Mouse (Mus musculus) hematopoietic stem cell, adult 5-6 weeks (primary cell): ENCODE data around the gene Lbr. TPM values are rescaled to one million over a fixed set of nuclear protein-coding genes. Genes with fewer than 3 reads are reported as not detected.

Experiments used
- ATAC-seq, 2 experiments: fragments of 125-278 bp in 1 of 2; replicated peaks in 1 of 2; 2 replicates each; pipeline ENCODE4 v1.8.0; 2016 to 2017; ENCODE audit warnings: inconsistent platforms in 2 of 2, mild to moderate bottlenecking in 2 of 2, moderate number of reproducible peaks in 2 of 2, low read depth in 1 of 2, moderate TSS enrichment in 1 of 2; ENCODE audit not compliant: low FRiP score in 2 of 2, poor library complexity in 2 of 2, severe bottlenecking in 2 of 2, insufficient read depth in 1 of 2, low TSS enrichment in 1 of 2
- total RNA-seq: library from RNA; stranded (forward); fragments of 172-1452, 232-1000 nt; gene quantifications from 2 replicates; pipeline ENCODE4 v1.2.3, GENCODE M21; 2017

Gene Lbr
- total RNA-seq, 1 experiment from 2014 or later, result 198 TPM

DNA sequence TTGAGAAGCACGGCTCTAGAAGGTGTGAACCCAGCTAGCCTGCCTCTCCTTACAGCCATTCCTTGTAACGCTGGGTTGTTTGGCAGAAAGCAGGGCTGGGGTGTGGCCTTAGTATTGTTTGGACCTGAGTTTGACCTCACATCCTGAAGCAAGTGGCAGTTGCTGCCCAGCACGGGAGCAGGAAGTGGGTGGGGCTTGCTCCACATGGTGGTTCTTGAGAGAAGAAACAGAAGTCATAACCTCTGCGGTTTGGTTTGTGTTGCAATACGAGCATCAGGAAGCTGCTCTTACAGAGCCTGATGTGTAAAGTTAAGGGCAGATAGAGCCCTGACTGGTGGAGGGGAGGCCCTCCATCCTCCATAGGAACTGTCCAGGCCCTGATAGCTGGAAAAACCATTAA lies 17.8 kb upstream of the Lbr start:
- peak; percentile 99 for ATAC-seq

DNA sequence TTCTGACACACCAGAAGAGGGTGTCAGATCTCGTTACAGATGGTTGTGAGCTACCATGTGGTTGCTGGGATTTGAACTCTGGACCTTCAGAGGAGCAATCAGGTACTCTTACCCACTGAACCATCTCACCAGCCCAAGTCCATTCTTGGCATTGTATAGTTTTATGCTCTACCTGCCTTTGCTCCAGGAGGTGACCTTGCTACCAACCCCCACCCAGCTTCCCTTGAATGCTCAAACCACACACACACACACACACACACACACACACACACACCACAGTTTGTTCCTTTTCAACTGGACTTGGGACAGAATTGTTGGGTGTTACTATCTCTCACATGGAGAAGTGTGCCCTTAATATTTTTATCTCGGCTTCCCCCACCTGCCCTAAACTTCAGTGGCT lies 13.5 kb upstream of the Lbr start:
- ATAC-seq, result no peak

DNA sequence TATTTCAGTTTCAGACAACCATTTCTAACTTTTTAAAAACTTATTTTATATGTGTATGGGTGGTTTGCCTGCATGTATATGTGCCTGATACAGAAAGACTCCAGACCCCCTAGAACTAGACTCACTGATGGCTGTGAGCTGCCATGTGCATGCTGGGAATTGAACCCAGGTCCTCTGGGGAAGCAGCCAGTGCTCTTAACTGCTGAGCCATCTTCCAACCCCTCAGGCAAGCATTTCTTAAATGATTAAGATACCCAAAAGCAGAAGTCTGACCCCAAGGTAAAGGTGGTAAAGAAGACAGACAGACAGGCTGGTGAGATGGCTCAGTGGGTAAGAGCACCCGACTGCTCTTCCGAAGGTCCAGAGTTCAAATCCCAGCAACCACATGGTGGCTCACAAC lies 12.0 kb upstream of the Lbr start:
- no peak for ATAC-seq

DNA sequence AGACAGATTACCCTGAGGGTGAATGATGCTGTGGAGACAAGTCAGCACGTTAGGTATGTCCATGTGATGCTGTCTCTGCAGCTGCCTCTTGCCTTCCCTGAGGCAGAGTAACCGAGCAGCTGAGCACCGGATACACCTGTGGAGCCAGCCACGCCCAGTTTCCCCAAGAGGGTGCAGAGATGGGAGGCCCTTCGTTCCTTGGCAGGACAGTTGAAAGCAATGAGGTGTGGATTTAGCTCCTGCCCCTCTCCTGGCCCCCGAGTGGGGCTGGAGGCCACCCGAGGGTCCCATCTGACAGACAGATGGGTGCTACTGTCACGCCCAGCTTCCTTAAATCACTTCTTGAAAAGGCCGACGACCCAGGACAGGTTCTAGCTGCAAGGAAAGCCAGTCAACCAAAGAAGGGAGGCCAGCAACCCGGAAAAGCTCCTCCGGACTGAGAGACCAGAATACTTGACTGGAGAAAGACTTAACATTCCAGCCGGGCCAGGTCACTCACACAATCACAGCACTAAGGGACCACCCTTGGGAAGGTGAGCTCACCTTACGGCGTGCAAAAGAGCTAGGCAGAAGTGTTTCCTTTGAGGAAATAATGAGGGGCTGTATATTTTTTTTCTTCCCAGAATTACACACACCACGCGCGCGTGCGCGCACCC lies 10.4 kb upstream of the Lbr start:
- ATAC-seq, result peak; percentile 90 to 94

DNA sequence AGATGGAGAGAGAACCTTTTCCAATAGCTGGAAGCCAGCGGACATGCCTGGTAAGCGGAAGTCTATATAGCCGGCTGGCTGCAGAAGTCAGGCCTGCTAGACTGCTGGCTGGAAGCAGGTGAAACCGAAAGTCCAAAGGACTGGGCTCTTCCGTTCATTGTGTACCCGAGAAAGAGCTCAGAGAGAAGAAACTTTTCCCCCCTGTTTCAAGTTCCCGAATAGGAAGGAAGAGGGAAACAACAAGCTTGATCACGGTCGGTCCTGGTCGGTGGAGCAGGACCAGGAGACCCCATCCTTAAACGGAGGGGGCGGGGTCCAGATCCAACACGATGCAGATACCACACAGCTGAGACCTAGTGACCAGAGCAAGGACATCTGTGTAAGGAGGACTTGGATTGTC lies 9.6 kb upstream of the Lbr start:
- ATAC-seq, result peak; percentile 63 to 73

DNA sequence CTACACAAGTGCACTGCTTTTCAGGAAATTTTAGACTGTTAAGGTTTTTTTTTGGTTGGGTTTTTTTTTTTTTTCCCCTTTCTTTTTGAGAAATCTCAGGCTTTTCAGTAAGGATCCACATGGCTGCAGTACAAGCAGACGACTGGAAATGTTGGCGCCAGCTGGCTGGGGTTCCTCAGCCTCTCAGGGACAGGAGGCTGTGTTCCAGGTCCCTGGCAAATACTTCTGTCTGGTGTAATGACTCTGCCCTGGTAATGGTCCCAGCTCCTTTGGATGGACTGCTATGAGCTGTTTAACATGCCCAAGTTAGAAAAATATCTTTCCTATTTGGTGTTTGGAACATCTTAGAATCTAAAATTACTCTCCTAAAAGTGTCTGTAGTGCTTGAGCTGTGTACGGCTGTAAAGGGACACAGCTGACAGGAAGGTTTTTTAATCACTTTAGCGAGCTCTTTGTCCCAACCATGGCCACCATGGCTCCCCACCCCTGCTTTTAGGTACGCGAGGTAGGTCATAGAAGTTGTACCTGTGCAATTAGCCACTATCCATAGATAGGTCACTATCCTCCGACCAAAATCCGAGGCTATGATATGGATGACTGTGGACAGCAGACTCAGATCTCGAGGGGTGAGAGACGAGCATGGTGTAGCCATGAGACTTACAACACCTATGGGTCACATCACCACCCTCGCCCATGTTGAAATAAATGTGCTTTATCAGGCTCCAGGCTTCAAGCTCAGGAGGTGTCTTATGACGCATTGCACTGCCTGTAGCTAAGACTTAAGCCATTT lies 8.9 kb upstream of the Lbr start:
- ATAC-seq, result 0 out of 4 replicates have a peak, but pooled peaks of 1 of the 2 experiments have one; percentile 5

DNA sequence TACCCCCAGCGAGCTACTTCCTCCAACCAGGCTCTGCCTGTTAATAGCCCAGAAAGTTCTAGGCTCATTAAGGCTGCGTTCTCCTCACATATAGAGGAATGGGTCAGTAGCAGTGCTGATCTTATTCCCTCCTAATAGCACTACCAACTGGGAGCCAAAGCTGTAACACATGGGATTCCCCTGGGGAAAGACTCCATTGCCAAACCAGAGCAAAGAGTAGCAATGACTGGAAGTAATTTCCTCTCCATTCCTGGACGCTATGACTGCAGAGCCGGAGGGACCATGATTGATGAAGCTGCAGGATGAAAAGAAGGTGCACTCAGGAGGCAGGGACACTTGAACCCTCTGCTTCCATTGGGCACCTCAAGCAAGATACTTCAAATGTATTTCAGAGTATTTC lies 7.6 kb upstream of the Lbr start:
- no peak for ATAC-seq

DNA sequence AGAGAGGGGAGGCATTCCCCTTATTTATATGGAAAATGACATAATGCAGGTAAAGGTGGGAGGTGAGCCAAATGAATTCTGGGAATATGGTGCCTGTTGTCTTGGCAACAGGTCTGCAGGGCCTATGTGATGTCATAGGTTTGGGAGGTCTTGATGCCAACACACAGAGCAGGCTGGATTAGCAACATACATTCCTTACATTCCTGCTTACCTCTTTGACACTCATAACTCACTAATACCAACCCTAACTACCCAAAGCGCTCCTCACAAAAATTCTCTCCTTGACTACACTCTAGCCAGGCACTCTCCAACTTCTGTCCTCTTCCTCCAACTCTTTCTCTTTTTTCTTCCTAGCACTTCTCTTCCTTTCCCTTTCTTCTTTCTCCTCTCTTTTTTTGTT lies 5.4 kb upstream of the Lbr start:
- no peak for ATAC-seq

DNA sequence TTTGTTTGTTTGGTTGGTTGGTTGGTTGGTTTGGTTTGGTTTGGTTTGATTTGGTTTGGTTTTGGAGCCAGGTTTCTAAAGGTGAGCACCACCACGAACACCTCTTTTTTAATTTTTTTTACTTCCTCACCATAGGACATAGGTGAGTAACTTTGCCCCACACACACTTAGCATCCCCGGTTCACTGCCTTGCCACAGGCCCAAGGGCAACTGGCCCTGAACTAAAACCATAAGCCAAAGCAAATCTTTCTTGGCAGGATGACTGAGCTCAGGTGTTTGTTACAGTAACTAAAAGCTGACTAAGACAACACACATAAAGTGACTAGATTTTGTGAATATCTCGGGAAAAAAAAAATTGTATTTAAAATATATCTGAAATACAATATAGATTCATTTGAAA lies 4.5 kb upstream of the Lbr start:
- ATAC-seq, result no peak

DNA sequence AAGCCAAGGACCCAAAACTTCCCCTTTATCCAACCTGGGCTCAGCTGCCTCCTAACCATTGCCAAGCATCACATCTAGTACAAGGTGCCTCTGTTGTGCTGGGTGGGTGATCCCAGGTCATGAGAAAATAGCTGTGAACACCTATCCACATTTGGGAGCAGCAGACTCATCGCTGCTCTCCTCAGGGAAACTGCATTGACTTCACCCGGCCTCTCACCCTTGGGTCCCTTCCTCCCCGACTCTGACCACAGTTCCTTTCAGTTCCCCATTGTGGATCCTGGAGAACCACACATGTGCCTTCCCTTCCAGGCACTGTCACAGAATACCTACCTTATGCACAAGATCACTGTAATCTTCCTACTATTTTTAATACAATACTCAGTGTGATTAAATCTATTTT lies 2.9 kb upstream of the Lbr start:
- no peak for ATAC-seq

DNA sequence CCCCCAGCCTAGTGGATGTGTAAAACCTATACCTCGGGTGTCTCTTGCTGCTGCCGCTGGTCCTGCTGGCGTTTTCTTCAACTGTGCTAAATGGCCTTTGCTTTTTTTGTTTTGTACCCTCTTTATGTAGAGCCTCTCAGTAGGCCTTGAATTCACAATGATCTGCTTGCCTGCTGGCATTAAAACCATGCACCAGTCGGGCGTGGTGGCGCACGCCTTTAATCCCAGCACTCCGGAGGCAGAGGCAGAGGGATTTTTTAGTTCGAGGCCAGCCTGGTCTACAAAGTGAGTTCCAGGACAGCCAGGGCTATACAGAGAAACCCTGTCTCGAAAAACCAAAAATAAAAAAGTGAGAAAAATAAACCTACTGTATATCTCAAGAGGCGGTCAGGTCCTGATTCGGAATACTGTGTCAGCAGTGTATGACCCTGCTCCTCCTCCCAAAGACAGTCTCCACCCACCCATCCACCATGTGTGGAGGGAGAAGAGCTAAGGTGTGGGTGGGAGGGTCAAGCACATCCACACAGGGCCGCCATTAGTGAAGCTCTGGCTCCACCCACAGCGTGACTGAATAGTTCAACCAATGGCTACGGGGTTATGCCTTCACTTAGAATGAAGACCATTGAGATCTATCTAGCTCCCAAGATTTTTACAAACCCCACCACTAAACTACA lies 2.2 kb upstream of the Lbr start:
- no peak for ATAC-seq

DNA sequence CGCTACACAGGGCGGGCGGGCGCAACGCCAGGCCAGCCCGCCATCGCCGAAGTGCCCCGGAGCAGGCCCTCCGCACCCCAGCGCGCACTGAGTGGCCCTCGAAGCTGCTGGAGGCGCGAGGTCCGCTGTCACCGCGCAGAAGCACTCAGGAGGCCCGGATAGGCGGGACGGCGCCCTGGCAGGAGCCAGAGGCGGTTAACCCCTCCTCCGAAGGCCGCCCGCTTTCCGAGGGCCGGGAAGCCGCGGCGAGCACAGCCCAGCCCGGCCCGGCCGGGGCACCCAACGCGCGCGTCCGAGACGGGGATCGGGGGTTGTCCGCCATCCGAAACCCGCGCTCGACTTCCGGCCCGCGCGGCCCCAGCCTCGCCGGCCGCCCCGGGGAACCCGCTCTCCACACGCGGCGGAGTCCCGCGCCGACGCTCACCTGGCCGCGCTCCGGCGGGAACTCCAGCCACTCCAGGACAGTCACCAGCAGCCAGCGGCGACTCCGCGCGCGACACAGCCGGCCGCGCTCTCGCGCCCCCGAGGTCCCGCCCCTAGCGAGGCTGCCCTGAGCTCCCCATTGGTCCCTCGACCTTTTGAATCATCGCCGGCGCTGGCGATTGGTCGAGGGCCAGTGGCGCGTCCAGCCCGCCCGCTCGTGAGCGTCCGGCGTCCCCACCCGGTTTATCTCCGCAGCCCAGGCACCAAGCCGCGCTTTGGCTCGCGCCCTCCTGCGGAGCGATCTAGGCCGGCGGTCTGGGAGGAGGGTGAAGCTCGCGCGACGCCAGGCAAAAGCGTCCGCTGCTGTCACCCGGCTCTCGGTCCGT lies 778 bp downstream of the Lbr start:
- ATAC-seq, result peak; percentile 90 to 94

DNA sequence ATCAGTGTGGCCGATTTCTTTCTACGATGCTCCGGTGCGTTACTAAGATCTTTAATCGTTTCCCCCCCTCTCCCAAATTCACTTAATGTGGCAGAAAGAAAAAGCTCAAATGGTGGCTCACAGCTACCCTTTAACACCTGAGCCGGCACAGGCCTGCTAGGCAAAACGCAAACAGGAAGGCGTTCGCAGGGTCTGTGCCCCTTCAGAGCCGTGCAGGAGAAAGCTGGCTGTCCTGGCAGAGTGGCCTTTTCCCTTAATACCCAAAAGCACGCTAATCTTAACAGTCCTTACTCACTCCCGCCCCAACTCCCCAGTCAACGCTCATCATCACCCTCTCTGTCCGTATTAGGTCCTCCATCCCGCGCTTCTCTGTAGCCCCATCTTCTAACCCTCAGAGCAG lies 1.4 kb downstream of the Lbr start:
- no peak for ATAC-seq

DNA sequence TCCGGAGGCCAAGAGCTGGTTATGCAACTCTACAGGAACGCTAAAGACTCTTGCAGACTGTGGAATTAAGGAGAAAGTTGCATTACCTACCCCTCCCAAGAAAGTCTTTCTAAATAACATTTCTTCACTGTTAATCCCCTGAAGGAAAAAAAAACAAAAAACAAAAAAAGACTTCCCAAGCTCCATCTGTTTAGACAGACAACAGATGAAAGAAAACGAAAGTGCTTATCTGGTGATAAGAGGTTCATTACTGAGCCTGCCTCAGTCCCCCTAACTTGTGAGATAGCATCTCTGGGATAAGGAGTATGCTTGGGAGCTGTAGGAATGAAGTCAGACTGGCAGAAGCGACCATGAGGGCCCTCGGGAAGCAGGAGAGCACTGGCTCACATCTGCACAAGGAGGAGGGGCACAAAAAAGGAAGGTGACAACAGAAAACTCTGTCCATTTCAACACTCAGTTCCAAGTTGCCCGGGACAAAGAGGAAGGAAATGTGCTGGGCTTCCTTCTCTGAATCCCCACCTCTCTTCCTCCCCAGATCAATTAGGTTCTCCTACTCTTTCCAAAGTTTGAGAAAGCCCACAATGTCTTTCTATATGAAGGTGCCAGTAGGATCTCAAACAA lies 3.0 kb downstream of the Lbr start:
- peak in 1 of 2 experiments; percentile 13; a peak in 1 of 4 replicates for ATAC-seq

DNA sequence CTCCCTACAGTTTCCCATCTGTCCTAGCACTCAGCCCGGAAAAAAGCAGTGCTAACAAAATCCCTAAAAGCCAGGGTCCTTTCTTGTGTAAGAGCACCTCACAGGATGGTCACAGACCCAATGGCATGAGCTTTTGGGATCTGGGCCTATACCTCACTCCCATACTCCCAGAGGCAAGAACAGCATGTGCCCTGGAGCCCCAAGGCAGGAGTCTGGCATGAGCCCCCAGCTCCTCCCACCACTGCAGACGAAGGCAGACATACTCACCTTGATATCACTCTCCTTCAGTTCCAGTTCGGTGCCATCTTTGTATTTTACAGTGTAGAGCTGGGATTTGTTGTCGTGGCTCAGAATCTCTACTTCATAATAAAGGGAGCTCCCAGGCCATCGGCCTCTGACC lies 4.7 kb downstream of the Lbr start:
- ATAC-seq, result no peak

DNA sequence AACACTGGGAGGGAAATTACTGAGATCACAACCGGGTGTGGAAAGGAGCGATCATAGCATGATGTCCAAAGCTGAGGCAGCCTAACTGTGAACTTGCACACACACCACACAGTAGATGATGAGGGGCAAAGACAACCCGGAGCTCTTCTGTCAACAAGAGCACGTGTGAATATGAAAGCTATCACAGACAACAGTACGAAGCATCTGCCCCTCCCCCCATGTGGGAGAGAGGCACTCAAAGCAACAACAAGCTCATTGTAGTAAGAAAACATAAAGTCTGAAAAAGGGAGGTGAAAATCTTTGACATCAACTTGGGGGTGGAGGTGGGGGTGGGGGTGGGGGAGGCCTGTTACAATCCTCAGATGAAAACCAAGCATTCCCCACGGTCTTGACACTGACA lies 9.7 kb downstream of the Lbr start:
- ATAC-seq, result no peak

DNA sequence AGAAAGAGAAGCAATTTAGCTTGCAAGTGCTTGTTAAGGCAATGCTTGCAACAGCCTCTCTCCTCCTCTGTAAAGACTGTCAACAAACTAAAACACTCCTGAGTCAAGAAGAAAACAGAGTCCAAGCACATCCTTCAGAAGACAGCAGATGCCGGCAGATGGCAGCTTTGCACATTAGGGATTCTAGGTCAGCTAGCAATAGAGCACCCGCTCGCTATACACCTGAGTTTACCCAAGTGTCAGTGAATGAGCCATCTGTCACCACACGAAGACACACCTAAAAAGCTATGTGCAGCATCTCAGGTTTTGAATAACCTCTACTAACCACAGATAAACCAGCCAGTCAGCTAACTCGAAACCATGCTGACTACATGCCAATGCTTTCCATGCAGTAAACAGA lies 10.1 kb downstream of the Lbr start:
- ATAC-seq, result no peak
